Mouse (Mus musculus) mesoderm, embryonic 11.5 days (tissue): ENCODE results near the gene Arid1b.

ENCODE experiments used
- DNase-seq: peaks from one replicate; pipeline ENCODE4 v3.0.0-alpha.2; 2012; ENCODE audit warnings: low read depth, low spot score

Arid1b gene

DNA sequence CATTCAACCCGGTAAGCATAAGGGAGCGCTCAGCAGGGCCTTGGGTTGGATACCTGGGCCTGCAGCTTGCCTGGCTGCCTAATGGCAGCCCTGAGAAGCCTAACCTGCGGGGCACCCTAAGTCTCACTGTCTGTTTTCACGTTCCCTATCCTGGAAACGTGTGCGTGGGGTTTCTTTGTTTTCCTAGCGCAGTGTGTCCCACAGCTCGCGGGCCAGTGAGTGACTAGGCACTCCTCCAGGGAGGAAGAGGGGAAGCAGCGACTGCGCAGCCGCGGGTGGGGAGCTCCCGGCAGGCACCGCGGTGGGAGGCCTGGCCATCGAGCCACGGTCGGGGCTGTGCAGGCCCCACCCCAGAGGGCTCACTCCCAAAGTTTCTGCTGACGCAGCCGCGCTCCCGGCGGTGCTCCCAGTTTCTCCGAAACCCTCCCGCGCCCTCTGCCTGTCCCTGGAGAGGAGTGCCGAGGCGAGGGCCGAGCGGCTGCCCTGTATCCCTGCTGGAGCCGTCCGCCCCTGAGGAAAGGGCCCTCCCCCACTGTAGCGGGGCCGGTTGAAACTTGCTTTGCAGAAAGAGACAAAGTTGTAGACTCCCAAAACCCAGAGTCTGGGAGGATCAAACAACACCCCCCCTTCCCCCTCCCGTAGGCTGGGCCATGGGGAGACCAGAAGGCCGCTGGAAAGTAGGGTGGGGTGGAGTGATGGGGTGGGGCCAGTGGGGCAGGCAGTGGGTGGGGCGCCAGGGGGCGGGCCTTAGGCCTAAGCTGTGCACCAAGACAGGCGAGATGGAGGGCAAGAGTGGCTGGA, 195.6 kb downstream of the Arid1b start:
- DNase-seq: peak; percentile 91

DNA sequence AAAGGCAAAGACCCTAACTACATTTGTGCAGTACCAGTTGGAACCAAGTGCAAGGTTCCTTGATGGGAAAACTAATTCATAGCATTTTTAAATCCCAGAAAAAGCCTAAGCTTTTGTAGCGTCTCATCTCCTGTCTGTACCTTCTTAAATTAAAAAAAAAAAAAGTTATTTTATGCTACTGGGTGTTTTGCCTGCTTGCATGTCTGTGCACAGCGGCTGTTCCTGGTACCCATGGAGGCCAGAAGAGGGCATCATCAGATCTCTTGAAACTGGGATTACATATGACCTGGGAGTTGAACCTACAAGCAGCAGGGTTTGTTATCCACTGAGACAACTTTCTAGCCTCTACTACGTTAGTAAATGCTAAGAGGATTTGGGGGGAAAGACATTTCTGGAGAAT, 196.2 kb downstream of the Arid1b start:
- DNase-seq: no peak

DNA sequence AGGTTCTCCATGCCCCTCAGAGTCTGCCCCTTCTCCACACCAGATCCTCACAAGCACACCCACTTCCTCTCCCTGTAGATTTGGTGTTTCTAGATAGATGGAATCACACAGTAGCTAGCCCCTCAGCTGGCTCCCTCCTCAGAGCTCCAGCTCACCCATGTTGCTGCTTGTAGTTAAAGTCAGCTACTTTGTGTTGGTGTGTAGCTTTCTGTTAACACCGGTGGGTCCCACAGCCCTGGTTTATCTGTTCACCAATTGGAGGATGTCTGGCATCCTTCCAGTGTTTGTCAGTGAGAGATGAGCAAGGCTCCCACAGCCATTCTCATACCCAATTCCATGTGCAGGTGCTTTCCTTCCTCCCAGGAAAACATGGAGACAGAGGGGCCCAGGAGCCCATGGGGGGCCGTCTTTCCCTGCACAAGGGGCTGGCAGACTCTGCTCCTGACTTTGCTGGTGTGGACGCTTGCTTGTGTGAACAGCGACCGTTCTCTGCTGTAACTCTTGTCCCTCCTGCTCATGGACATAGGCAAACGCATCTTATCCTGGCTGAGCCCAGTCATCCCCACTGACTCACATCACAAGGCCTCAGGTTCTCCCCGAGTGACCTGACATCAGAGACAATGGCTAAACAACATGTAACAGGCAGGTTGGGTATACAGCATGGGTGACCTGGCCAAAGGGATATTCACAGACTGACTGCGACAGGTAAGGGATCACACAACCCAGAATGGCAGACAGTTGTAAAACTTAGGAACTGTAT, 200.2 kb downstream of the Arid1b start:
- DNase-seq: no peak

DNA sequence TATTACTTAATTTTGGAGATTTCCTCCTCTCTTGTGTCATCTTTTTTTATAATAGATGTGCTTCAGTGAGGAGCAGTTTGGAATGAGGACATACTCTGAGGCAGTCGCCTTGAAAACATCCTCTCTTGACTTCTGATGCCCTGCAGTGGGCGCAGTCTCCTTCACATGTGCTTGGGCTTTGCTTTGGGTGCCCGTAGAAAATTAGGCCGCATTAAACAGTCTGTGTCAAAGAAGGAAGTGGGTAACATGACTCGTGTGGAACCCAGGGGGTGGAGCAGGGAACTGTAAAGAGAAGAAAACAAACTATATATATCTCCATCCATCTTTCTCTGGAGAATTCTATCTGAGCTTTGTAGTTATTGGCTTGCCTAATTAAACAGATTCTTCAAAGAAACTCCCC, 201.3 kb downstream of the Arid1b start:
- no peak for DNase-seq

DNA sequence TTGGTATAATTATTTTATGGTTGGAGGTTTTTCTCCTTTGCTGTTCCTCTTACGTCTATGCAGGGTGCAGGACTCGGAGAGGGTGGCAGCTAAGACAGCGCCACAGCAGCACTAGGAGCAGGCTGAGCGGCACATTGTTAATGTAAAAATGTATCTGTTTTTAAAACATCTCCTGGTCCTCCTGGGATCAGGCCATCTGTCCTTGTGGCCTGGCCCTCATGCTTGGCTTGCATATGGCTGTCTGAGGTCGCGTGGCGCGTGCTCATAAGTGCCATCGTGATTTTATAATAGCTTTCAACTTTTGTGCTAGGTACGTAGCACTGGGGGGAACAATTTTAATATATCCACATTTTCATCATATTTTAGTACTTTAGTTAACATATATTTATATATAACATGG, 201.9 kb downstream of the Arid1b start:
- no peak for DNase-seq

DNA sequence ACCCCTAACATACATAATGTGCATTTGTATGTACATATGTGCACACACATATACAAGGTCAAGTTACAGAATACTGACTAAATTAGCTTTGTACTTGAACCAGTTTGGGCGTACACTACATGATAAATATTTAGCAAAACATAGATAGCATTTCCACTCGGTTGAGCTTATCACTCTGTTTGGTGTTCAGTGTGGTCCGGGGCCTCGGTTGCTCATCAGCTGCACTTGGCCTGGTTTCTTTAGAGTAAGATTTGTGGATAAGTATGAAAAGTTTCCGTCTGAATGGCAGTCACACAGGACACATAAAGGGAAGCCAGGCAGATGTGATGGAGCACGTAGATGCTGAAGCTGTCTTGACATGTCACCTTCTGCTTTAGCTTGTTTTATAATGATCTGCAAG, 202.4 kb downstream of the Arid1b start:
- DNase-seq: no peak

DNA sequence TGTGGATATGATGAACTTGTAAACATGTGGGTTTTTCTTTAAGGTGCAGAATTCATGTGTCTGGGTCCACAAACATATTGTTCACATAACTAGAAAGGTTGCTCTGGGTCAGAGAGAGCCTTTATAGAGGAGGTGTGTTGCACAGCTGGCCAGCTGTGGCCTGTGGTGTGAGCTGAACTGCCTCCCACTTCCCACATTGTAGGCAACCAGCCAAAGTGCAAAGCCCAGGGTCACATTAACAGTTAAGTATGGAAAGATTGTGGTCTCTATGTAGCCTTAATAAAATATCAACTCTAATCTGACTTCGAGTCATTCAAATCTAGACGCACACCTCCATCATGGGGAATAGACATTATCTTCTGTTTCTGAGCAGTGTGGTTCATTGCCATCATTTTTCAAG, 203.0 kb downstream of the Arid1b start:
- DNase-seq: no peak

DNA sequence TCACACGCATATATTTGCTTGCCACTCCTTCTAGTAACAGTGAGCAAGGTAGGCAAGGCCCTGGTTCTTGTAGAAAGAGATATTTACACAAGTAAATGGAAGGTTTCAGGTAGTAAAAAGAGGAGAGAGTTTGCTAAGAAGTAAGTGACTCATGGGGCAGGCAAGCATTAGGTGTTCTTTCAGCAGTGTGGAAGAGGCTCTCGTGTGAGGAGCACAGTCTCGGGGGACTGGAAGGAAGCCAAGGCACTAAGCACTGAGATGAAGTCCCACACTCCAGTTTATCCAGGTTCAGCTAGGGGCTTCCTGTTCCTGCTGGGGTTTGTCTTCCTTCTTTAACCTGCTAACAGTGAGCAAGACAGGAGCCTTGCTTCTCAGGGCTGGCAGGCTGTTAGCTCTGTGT, 203.6 kb downstream of the Arid1b start:
- DNase-seq: no peak

DNA sequence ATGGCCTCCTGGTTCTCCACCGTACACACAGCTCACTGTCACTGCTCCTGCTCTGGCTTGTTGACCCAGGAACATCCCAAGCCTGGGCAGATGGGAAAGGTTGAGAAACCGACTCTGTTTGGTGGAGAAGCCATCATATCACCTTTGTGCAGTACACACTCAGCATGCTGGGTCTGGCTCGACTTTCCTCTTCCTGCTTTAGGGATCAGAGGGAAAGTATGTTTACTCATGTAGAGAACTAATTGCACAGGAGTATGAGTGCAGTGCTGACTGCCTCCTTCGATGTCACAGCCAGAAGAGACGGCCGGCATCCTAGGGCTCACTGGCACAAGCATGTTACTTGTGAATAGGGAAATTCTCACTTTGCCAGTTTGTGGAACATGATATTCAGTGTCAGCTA, 204.1 kb downstream of the Arid1b start:
- no peak for DNase-seq

DNA sequence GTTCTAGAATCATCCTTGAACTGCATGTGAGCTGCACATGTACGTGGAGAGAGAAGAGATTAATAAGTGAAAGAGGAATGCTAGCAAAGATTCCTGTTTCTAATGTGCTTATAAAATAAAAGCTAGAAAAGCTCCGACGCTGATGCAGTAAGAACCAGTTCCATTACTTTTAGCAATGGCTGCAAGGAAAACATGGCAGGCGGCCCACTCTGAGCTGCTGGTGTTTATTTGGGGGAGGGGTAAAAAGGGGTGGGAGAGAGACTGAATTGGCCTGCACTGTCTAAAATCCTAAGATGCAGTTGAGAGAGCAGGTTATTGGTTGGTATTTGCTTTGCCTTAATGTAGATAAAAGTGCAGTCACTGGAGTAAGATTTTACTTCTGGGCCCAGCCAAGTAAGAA, 204.7 kb downstream of the Arid1b start:
- DNase-seq: no peak

DNA sequence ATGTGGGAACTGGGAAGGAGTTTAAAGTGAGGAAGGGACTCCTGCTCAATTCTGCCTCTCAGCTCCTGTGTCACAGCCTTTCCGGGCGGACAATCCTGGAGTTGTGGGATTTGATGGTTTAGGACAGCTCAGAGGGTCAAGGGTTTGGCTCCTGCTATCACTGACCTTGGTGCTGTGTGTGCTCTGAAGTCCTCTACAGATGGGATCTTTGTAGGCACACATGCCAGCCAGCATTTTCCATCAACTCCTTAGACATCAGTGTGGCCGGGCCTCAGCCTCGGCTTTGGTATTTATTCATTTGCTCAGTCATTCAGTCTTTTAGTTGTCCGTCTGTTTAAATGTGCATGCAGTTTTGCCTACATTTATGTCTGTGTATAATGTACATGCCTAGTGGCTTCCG, 206.5 kb downstream of the Arid1b start:
- no peak for DNase-seq

DNA sequence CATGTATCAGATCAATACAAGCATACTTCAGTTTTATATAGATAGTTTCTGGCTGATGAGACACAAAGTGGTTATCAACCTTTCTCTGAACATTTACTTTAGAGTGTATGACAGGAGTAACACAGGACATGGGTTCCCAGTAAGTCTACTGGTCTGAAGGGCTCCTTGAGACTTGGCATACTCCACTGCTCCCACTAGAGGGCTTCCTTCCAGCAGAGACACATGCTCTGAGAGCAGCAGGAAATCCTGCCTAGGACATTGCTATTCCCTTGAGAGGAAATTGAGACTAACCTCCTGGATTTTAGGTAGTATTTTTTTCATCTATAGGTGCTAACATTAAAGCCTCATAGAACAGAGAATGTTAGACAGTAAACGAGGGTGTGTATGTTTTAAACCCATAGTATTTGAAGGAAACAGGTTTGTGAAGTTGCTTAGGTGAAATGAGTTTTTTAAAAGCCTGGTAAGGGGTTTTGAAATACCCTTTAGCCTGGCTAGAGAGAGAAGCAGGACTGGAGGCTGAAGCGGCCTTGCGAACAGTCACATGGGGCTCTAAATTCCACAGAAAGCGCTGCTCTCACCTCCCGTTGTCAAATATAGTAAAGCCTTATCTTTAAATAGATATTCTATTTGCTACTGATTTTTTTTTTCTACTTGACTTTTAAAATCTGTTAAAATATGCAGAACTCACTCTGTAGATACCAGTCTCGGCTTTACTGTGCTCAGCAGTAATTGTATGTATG, 207.9 kb downstream of the Arid1b start:
- peak; percentile 68 for DNase-seq

DNA sequence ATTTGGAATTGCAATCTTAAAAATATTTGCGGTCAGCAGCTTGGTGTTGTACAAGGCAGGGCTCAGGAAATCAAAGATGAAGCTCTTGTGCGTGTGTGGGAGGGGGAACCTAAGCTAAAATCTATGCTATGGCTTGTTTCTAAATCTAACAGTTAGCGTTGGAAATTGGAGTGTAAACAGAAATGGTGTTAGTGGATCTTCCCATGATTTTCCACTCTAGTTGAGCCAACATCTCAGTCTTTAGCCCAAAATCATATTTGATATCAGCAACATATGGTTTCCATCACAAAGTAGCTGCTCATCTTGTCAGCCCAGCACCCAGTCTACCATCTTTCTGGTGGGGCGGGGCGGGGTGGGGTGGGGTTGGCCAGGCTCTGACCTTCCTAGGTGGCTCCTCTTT, 208.6 kb downstream of the Arid1b start:
- DNase-seq: no peak

DNA sequence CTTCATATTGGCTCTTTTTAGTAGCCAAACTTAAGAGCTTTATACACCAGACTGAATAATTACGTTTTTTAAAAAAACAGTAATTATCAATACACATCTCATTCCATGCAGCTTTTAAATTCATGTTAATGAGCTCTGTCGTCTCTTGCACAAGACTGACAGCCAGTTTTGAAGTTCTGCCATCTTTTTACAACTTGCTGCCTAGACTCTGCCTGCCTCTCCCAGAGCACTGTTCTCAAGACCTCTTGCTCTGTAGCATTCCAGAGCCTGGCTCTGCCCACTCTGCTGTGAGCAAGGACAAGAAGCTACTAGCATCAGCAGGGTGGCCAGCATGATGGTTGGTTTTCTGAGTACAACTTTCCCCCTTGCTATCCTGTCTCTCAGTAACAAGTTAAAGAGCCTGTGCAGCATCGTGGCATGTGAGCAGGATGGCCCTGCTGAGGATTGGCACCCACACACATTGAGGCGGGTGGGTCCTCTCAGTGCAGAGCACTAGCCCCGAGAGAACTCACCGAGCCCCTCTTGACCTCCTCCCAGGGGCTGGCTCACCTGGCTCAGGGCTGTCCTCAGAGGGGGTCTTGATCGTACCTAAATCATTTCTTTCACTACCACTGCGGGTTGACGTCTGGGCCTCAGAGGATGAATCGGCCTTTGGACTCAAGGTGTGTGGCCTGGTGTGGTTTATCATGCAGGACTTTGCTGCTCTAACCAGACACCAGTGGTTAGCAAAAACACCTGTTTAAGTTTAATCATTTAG, 209.4 kb downstream of the Arid1b start:
- DNase-seq: no peak

DNA sequence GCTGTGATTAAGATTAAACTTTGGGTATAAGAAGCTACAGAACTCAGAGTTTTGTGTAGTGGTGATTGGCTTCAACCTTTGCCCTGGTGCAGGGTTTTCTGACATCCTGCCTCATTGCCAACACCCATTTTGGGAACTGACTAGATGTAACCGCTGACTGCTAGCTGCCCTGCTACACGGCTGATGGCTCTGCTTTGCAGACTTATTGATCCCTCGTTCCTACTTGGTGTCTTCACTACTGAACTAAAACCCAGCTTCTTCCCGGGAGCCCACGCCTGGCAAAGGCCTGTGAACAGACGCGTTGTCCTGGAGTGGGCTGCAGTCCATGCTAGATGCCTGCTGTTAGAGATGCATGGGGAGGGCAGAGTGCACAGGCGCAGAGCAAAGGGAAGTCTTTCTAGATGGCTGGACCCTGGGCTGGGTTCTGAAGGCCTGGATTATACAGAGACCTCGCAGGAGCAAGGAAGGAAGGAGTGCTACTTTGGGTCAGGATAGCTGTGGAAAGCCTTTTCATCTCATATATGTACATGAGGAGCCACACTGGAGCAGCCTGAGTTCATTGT, 210.1 kb downstream of the Arid1b start:
- no peak for DNase-seq

DNA sequence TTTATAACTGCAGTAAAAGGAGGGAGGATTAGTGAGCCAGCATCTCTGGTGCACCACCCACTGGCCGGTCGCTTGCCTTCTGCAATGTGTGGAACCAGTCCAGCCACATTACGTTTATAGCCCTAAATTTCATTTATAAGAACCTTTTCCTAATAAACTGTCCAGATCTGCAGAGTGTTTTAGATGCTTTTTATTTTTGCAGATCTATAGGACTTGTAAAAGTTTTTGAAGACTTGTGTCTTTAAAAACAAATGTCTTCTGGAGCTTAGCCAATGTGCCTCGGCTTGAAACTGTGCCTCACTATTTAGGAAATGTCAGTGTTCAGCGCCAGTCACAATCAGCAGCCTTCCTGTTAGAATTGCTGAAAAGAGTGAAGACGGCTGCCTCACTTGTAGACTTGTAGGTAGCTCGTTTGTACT, 211.0 kb downstream of the Arid1b start:
- no peak for DNase-seq

DNA sequence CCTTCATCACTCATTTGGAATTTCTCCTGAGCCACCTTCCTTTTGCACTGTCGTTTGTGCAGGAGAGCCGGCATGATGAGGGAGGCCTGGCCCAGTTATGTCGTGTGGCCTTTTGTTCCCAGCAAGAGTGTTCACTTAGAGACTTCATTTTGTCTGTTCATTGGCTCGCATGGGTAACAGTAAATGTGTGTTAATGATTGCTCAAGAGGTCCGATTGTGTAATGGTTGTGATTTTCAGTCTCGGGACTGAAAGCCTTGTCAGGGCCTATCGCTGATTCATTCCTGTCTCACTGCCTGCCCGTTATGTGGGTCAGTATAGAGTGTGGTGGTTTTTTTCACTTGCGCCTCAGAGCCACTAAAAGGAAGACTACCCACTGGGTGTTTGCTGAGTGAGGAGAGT, 212.6 kb downstream of the Arid1b start:
- no peak for DNase-seq

DNA sequence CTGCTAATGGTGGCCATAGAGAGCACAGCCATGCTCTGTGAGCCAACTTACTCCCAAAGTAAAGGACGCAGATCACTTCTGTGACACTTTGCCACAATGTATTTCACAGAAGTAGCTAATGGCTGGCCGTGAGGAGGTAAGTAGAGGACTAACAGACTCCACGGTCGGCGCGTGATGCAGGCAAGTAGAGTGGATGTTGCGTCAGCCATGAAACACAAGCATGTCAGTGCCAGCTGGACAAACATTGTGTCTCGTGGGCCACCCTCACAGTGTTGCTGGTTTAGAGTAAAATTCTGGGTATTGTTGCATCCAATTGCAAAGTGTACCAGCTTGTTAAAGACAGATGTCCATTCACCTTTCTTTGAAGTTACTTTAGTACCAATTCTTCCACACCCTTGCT, 213.7 kb downstream of the Arid1b start:
- no peak for DNase-seq

DNA sequence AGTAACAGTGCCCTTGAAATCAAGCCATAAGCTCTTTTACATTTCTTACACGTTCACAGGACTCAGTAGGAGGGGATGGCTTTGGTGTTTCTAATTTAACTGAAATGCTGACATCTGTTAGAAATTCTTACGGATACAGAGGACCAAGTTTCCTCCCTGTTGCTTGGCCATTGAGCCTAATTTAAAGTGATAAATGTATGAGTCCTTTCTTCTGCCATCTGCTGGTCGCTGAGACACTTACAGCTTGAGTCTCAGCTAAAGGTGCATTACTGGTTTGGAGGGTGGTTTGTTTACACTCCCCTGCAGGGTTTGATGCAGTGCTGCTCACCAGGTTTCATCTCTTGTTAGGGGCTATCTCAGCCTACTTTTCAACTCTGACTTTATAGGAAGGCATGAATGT, 214.2 kb downstream of the Arid1b start:
- DNase-seq: no peak

DNA sequence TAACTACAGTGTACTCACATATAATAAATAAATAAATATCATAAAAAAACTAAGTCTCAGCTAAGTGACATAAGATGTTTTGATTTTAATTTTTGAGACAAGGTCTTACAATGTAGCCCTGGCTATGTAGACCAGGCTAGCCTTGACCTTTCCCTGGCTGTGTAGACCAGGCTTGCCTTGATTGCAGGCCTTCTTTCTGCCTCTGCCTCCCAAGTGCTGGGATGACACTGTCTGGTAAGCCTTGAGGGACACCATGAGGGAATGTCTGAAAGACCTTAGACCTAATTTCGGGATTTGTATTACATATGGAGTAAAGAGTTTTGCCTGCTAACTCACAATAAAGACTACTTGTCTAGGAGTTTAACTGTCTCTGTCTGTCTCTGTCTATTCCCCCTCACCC, 214.9 kb downstream of the Arid1b start:
- no peak for DNase-seq

DNA sequence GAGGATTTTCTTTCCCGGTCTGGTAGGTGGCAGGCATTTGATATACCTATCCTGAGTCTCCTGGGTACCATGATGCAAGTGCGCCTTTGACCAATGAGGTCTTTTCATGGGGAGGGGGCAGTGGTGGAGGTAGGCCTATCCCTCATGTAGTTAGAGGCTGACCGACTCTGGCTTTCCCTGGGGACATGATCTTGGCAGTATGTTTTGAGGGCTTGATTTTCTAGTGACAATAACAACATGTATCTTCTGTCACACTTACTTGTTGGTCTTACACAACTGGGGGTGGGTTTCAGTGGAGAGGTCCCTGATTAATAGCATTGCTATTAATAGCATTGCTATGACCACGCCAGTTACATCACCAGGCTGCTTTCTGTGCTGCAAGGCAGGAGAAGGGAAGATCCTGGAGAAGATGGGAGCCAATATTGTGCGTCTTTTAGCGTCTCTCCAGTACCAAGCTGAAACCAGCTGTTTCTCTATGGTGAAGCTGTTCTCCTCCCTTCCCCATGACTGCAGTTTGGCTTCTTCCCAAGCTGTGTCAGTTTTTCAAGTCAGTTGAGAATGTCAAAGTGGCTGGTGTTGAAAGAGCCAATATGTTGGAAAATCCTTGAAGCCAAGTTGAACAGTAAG, 216.1 kb downstream of the Arid1b start:
- no peak for DNase-seq
